Mouse (Mus musculus) cerebellum, postnatal 14 days (tissue): ENCODE data around the gene Dnal1.

ENCODE experiments used
- DNase-seq, 2 experiments: peaks; one replicate each; pipeline ENCODE4 v3.0.0; 2021; ENCODE audit warnings: mixed read lengths in 2 of 2

Gene Dnal1

GRCm38 (mm10) chr12:84187752-84188601 lies 73.8 kb downstream of the Dnal1 start:
- DNase-seq = peak in 1 of 2 experiments; percentile 43

- DNase-seq = peak in 1 of 2 experiments; percentile 20
Observed at GRCm38 (mm10) chr12:84188881-84189444, 74.8 kb downstream of the Dnal1 start.

GRCm38 (mm10) chr12:84190151-84190820 lies 76.1 kb downstream of the Dnal1 start:
- peak in 1 of 2 experiments; percentile 6 for DNase-seq

- DNase-seq = no peak
Observed at GRCm38 (mm10) chr12:84191190-84191589, 77.0 kb downstream of the Dnal1 start.

GRCm38 (mm10) chr12:84191770-84192169 lies 77.6 kb downstream of the Dnal1 start:
- DNase-seq = peak in 1 of 2 experiments; percentile 6

GRCm38 (mm10) chr12:84192280-84192679 lies 78.1 kb downstream of the Dnal1 start:
- DNase-seq = peak in 1 of 2 experiments; percentile 20

GRCm38 (mm10) chr12:84192741-84193641 lies 78.8 kb downstream of the Dnal1 start:
- peak; percentile 71 to 81 for DNase-seq

GRCm38 (mm10) chr12:84193642-84194399 lies 79.7 kb downstream of the Dnal1 start:
- peak; percentile 86 for DNase-seq

- peak in 1 of 2 experiments; percentile 5 for DNase-seq
Observed at GRCm38 (mm10) chr12:84194400-84195109, 80.4 kb downstream of the Dnal1 start.

GRCm38 (mm10) chr12:84195195-84195594 lies 81.0 kb downstream of the Dnal1 start:
- no peak for DNase-seq
